Mouse (Mus musculus): Measurements from ENCODE around the gene Grin2b. TPM values are rescaled to one million over a fixed set of nuclear protein-coding genes. Genes with fewer than 3 reads are reported as not detected.

Grin2b gene
- not detected in 2 replicates for total RNA-seq (2012; rRNA removed)
- not detected in 2 replicates for total RNA-seq (2014; rRNA removed)
- not detected in 2 replicates for polyA plus RNA-seq (2012; ENCODE audit: insufficient read length, low read depth)

DNA sequence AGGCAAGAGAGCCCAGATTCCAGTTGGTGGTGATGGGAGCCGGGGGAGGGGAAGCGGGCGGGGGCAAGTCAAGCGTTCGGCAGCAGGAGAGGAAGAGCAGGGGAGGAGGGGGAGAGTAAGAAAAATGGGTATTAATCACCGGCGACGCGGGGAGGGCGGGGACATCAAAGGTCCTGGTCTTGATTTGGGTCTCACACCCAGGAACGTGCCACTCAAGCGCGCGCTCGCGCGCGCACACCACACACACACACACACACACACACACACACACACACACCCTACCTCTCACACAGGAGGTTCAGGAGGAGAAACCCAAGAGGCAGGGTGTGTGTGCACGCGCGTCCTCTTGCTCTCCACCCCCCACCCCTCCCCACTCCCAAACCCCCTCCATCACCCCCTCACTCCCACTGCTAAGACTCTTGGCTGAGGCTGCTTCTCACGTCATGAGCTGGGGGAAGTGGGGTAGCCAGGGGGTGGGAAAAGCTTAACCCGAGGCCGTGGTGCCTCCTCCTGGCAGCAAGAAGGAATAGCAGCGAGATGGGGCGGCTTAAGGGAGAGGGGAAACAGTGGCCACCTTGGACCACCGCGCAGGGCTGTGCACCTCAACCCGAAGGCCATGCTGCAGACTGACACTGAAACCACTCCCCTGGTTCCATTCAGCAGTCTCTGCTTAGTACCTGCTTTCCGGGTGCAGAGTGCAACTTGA, at the start of gene Grin2b:
Grin2b (minus strand) TSS at position 321 of the 706 bp plus-strand sequence.
- Histone ChIP-seq H3K79me2 (replicated peaks; ENCODE audit: control insufficient read depth, extremely low read depth, insufficient read depth, poor library complexity, severe bottlenecking) (no peaks in the 10 kb centered on the region), H3K4me1 (ENCODE audit: control insufficient read depth in 1 of 2, insufficient read depth in 2 of 2) (no peaks in the 10 kb centered on the region), H3K9me3 (replicated peaks; ENCODE audit: low read length) (peaks cover 66% of the 10 kb centered on the region), H3K4me2 (ENCODE audit: insufficient read depth, low read depth, poor library complexity, severe bottlenecking) (no peak within 1 kb of the TSS), H3K27ac (ENCODE audit: insufficient read depth, low read depth) (no peak within 1 kb of the TSS), H3K27me3 (replicated peaks) (no peaks in the 10 kb centered on the region), H3K4me3 (replicated peaks in 1 of 3; ENCODE audit: low read depth in 2 of 3, low read length in 2 of 3, poor library complexity in 1 of 3) (no peak within 1 kb of the TSS), H3K36me3 (replicated peaks in 1 of 2; ENCODE audit: control insufficient read depth in 1 of 2, insufficient read depth in 1 of 2, low read length in 1 of 2) (no peaks in the 10 kb centered on the region), H3K9ac (ENCODE audit: insufficient read depth, low read depth) (no peak within 1 kb of the TSS)
- dilution Hi-C loops (cut with MboI; ENCODE audit: extremely low pct_ligation_motif_present, extremely low pct_unique_long_range_greater_than_20kb, low sequenced_read_pairs) (no loop called here), in situ Hi-C loops (cut with MboI; ENCODE audit: low pct_ligation_motif_present, low pct_unique_long_range_greater_than_20kb, low sequenced_read_pairs) (no loop called here)
- no peak for TF ChIP-seq EP300 (IDR thresholded peaks at IDR 0.05; ENCODE audit: low read length)
- no peak for DNase-seq (ENCODE audit: extremely low read depth)

DNA sequence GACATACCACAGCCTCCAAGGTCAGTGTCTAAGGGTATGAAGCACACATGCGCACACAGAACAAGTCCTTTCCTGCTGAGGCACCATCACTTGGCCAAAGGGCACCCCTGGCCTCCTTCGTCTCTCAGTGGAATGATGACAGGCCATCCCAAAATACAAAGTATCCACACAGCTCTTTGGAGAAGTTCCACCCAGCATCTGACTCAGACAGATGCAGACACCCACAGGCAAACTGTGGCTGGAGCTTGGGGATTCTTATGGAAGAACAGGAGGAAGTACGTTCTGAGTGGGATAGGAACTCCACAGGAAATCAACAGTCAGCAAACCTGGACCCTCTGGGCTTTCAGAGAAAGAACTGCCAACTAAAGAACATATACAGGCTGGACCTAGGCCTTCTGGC, 48.6 kb upstream of the Grin2b start:
- peaks cover 3% of the 10 kb centered on the region for H3K9me3 ChIP-seq (replicated peaks; ENCODE audit: low read length)
- DNase-seq (ENCODE audit: extremely low read depth), result no peak

DNA sequence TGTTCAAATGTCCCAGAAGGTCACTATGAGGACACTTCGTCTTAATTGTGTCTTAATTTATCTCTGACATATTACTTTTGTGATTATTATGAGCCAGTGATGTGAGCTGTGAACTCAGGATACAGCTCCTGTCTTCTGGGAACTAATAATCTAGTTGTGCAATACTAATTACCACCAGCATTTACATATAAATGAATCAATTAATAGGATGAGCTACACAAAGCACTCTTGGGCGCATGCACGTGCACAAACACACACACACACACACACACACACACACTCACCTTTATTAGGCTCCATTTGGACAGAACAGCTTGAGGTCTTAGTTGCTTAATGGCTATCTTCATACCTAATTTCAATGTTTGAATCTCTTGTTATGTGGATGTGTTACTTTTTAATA, 37.1 kb upstream of the Grin2b start:
- Histone ChIP-seq H3K4me3 (replicated peaks in 1 of 3; ENCODE audit: low read depth in 2 of 3, low read length in 2 of 3, poor library complexity in 1 of 3) (no peak overlapping the region), H3K79me2 (replicated peaks; ENCODE audit: control insufficient read depth, extremely low read depth, insufficient read depth, poor library complexity, severe bottlenecking) (no peaks in the 10 kb centered on the region), H3K36me3 (replicated peaks in 1 of 2; ENCODE audit: control insufficient read depth in 1 of 2, insufficient read depth in 1 of 2, low read length in 1 of 2) (no peaks in the 10 kb centered on the region), H3K4me1 (ENCODE audit: control insufficient read depth in 1 of 2, insufficient read depth in 2 of 2) (no peaks in the 10 kb centered on the region), H3K9ac (ENCODE audit: insufficient read depth, low read depth) (no peak overlapping the region), H3K27me3 (replicated peaks) (no peaks in the 10 kb centered on the region), H3K27ac (ENCODE audit: insufficient read depth, low read depth) (no peak overlapping the region), H3K9me3 (replicated peaks; ENCODE audit: low read length) (peaks cover 8% of the 10 kb centered on the region), H3K4me2 (ENCODE audit: insufficient read depth, low read depth, poor library complexity, severe bottlenecking) (no peak overlapping the region)
- TF ChIP-seq IRF4 (IDR thresholded peaks at IDR 0.05; ENCODE audit: low read depth, low read length), result no peak
- no peak for TF ChIP-seq KAT2A (IDR thresholded peaks at IDR 0.05; ENCODE audit: insufficient replicate concordance, low read length)
- TF ChIP-seq SMC3 (IDR thresholded peaks at IDR 0.05; ENCODE audit: low read depth, low read length), result no peak
- no peak for TF ChIP-seq EP300 (IDR thresholded peaks at IDR 0.05; ENCODE audit: low read length)
- no peak for TF ChIP-seq NRF1 (IDR thresholded peaks at IDR 0.05; ENCODE audit: low read depth, low read length)
- TF ChIP-seq USF1 (IDR thresholded peaks at IDR 0.05; ENCODE audit: low read depth, low read length), result no peak
- no peak for TF ChIP-seq POLR2A (IDR thresholded peaks at IDR 0.05; ENCODE audit: low read depth, low read length)
- TF ChIP-seq BHLHE40 (IDR thresholded peaks at IDR 0.05; ENCODE audit: low read depth, low read length), result no peak
- TF ChIP-seq MAFK (IDR thresholded peaks at IDR 0.05; ENCODE audit: insufficient replicate concordance, low read length), result no peak
- no peak for TF ChIP-seq GABPA (IDR thresholded peaks at IDR 0.05; ENCODE audit: insufficient replicate concordance, low read depth, low read length)
- TF ChIP-seq USF2 (conservative IDR thresholded peaks at IDR 0.05; ENCODE audit: low read depth, low read length), result no peak
- TF ChIP-seq E2F4 (IDR thresholded peaks at IDR 0.05; ENCODE audit: insufficient replicate concordance, low read depth, low read length), result no peak
- TF ChIP-seq MAX (IDR thresholded peaks at IDR 0.05; ENCODE audit: low read length), result no peak
- TF ChIP-seq CTCF (conservative IDR thresholded peaks at IDR 0.05 in 1 of 2, IDR thresholded peaks at IDR 0.05 in 1 of 2; ENCODE audit: low read depth in 2 of 2, low read length in 2 of 2), result no peak
- no peak for TF ChIP-seq UBTF (IDR thresholded peaks at IDR 0.05; ENCODE audit: low read depth, low read length)
- TF ChIP-seq ZKSCAN1 (IDR thresholded peaks at IDR 0.05; ENCODE audit: borderline replicate concordance, low read depth, low read length), result no peak
- TF ChIP-seq POLR2AphosphoS2 (IDR thresholded peaks at IDR 0.05; ENCODE audit: low read depth, low read length), result no peak
- TF ChIP-seq MXI1 (IDR thresholded peaks at IDR 0.05; ENCODE audit: low read depth, low read length), result no peak
- DNase-seq (ENCODE audit: extremely low read depth), result no peak
- dilution Hi-C loops (cut with MboI; ENCODE audit: extremely low pct_ligation_motif_present, extremely low pct_unique_long_range_greater_than_20kb, low sequenced_read_pairs) (no loop called here), in situ Hi-C loops (cut with MboI; ENCODE audit: low pct_ligation_motif_present, low pct_unique_long_range_greater_than_20kb, low sequenced_read_pairs) (no loop called here)

More for the DNA sequence above, 48.6 kb upstream of the Grin2b start:
- no peaks in the 10 kb centered on the region for H3K4me1 ChIP-seq (ENCODE audit: control insufficient read depth in 1 of 2, insufficient read depth in 2 of 2)
- no peaks in the 10 kb centered on the region for H3K27me3 ChIP-seq (replicated peaks)
- H3K36me3 ChIP-seq (replicated peaks in 1 of 2; ENCODE audit: control insufficient read depth in 1 of 2, insufficient read depth in 1 of 2, low read length in 1 of 2), result no peaks in the 10 kb centered on the region
- in situ Hi-C loops (cut with MboI; ENCODE audit: low pct_ligation_motif_present, low pct_unique_long_range_greater_than_20kb, low sequenced_read_pairs) (no loop called here), dilution Hi-C loops (cut with MboI; ENCODE audit: extremely low pct_ligation_motif_present, extremely low pct_unique_long_range_greater_than_20kb, low sequenced_read_pairs) (no loop called here)
- H3K4me2 ChIP-seq (ENCODE audit: insufficient read depth, low read depth, poor library complexity, severe bottlenecking), result no peak overlapping the region
- no peak overlapping the region for H3K27ac ChIP-seq (ENCODE audit: insufficient read depth, low read depth)
- TF ChIP-seq MEF2A (IDR thresholded peaks at IDR 0.05; ENCODE audit: borderline replicate concordance, low read depth, low read length) (no peak), POLR2AphosphoS2 (IDR thresholded peaks at IDR 0.05; ENCODE audit: low read depth, low read length) (no peak)
- H3K4me3 ChIP-seq (replicated peaks in 1 of 3; ENCODE audit: low read depth in 2 of 3, low read length in 2 of 3, poor library complexity in 1 of 3), result no peak overlapping the region
- H3K9ac ChIP-seq (ENCODE audit: insufficient read depth, low read depth), result no peak overlapping the region
- no peaks in the 10 kb centered on the region for H3K79me2 ChIP-seq (replicated peaks; ENCODE audit: control insufficient read depth, extremely low read depth, insufficient read depth, poor library complexity, severe bottlenecking)
